Mouse (Mus musculus) hindbrain, embryonic 14.5 days (tissue): ENCODE data around the gene Zfp800. TPM values are rescaled to one million over a fixed set of nuclear protein-coding genes. Genes with fewer than 3 reads are reported as not detected.
A peak's percentile ranks its signal among the peaks of the same experiment; 100 is the strongest.

ENCODE experiments used
- ATAC-seq: fragments of 200-750 bp; cut with Nextera tagmentation; 2 replicates; pipeline ENCODE4 v1.8.0; 2017; ENCODE audit warnings: moderate number of reproducible peaks, mild to moderate bottlenecking, moderate TSS enrichment, moderate library complexity; ENCODE audit not compliant: low FRiP score
- DNase-seq: peaks from one replicate; pipeline ENCODE4 v3.0.0-alpha.2; 2015; ENCODE audit warnings: low spot score
- H3K27ac ChIP-seq: fragments of 300-500 bp; sonication (generic); 2 replicates; pipeline ENCODE4 v1.5.1; 2014; ENCODE audit warnings: mild to moderate bottlenecking, moderate library complexity
- H3K27me3 ChIP-seq: fragments of 300-500 bp; sonication (generic); 2 replicates; pipeline ENCODE4 v1.6.1; 2014; ENCODE audit warnings: mild to moderate bottlenecking, low read length, mixed read lengths; ENCODE audit not compliant: control insufficient read depth, insufficient read depth
- H3K36me3 ChIP-seq: fragments of 300-500 bp; sonication (generic); replicated peaks from 2 replicates; pipeline ENCODE4 v1.6.1; 2014; ENCODE audit not compliant: control insufficient read depth, insufficient read depth
- H3K4me1 ChIP-seq: fragments of 300-500 bp; sonication (generic); replicated peaks from 2 replicates; pipeline ENCODE4 v1.6.1; 2014; ENCODE audit warnings: antibody characterized with exemption, low read length, mixed read lengths; ENCODE audit not compliant: control insufficient read depth, insufficient read depth
- H3K4me2 ChIP-seq: fragments of 300-500 bp; sonication (generic); replicated peaks from 2 replicates; pipeline ENCODE4 v1.6.1; 2014; ENCODE audit warnings: mild to moderate bottlenecking, moderate library complexity
- H3K4me3 ChIP-seq: fragments of 300-500 bp; sonication (generic); replicated peaks from 2 replicates; pipeline ENCODE4 v1.5.1; 2014; ENCODE audit warnings: mild to moderate bottlenecking, low read length
- H3K9ac ChIP-seq: fragments of 300-500 bp; sonication (generic); 2 replicates; pipeline ENCODE4 v1.6.1; 2014
- H3K9me3 ChIP-seq: fragments of 300-500 bp; sonication (generic); 2 replicates; pipeline ENCODE4 v1.6.1; 2016; ENCODE audit warnings: low read length; ENCODE audit not compliant: control insufficient read depth
- WGBS: fragments of 180-500 bp; shearing (Covaris S2); extraction: QIAGEN DNeasy Blood & Tissue Kit; methylation state at CpG from one replicate; pipeline ENCODE4 v1.1.7; 2014; 5-methylcytosine and 5-hydroxymethylcytosine counted together
- polyA plus RNA-seq: library from polyadenylated mRNA; unstranded; fragments of >200 nt; fragmentation: Nextera tagmentation; extraction: Ambion mirVana; gene quantifications from 2 replicates; pipeline ENCODE4 v1.2.1, GENCODE M21; 2014

Gene Zfp800
- polyA plus RNA-seq, 1 experiment from 2014 or later: 23.0 TPM

DNA sequence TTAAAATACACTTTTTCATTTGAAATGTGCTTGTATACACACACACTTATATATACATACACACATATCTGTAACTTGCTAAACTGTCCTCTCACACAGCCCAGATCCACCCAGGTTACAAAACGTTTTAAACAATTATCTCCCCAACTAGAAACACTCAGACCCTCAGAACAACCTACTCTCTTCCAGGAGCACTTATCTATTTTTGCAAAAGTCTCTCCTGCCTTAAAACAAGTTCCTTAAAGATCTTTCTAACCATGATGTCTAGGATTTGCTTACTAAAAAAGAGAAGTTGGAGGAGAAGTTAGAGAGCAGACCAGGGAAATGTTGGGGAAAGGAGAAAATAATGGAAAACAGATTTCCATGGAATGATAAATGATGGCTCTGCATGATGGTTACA, 139.4 kb downstream of the Zfp800 start:
- H3K36me3 ChIP-seq: peaks cover 34% of the 10 kb centered on the region
- H3K4me1 ChIP-seq: peaks cover 10% of the 10 kb centered on the region
- H3K27ac ChIP-seq: no peak overlapping the region
- H3K27me3 ChIP-seq: no peaks in the 10 kb centered on the region
- no peak overlapping the region for H3K4me3 ChIP-seq
- no peak overlapping the region for H3K4me2 ChIP-seq
- WGBS: 66% methylated on average over 1 of the region's 1 CpGs
- H3K9ac ChIP-seq: no peak overlapping the region
- DNase-seq (no peak), ATAC-seq (no peak)
- H3K9me3 ChIP-seq: no peaks in the 10 kb centered on the region

DNA sequence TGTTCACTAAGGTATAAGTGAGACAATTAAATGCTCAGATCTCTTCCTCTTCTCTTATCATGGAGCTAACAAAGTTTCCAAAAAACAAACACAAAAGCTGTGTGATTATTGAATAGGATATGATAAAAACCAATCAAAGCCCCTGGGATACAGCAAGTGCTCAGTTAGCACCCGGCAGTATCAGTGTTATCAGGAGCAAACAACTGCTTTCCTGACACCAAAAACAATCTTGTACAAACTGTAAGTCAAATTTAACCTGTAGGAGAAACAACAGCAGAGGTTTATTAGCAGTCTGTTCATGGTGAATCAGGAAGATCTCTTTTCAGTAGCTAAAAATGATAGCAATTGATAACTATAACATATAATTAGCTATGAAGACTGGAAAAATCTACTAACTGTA, 140.0 kb downstream of the Zfp800 start:
- WGBS: 91% methylated on average over 1 of the region's 1 CpGs
- Histone ChIP-seq H3K27me3 (no peaks in the 10 kb centered on the region), H3K4me3 (no peak overlapping the region), H3K9me3 (no peaks in the 10 kb centered on the region), H3K36me3 (peaks cover 35% of the 10 kb centered on the region), H3K4me1 (peaks cover 10% of the 10 kb centered on the region), H3K4me2 (no peak overlapping the region), H3K27ac (no peak overlapping the region), H3K9ac (no peak overlapping the region)
- no peak for DNase-seq
- ATAC-seq: no peak

DNA sequence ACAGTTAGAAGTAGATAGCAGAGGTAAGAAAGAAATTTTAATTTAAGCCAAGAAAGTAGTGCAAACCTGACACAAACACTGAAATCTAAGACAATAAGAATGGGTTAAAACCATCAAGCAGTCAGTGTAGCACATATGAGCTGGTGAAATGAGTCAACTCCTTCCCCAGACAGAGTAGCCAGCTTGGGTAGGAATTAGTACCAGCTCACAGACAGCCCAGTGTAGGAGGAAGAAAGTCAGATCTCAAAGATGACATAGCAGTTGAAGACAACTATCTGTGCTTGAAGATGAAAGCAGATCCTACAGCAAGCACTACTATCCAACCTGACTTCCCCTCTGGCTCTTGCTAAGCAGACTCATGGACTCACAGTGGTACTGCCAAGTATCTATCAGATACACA, 145.0 kb downstream of the Zfp800 start:
- no peak overlapping the region for H3K9ac ChIP-seq
- H3K4me1 ChIP-seq: no peaks in the 10 kb centered on the region
- ATAC-seq: no peak
- no peak overlapping the region for H3K4me2 ChIP-seq
- H3K27me3 ChIP-seq: no peaks in the 10 kb centered on the region
- H3K4me3 ChIP-seq: no peak overlapping the region
- H3K27ac ChIP-seq: no peak overlapping the region
- H3K9me3 ChIP-seq: no peaks in the 10 kb centered on the region
- H3K36me3 ChIP-seq: peaks cover 41% of the 10 kb centered on the region
- no peak for DNase-seq

DNA sequence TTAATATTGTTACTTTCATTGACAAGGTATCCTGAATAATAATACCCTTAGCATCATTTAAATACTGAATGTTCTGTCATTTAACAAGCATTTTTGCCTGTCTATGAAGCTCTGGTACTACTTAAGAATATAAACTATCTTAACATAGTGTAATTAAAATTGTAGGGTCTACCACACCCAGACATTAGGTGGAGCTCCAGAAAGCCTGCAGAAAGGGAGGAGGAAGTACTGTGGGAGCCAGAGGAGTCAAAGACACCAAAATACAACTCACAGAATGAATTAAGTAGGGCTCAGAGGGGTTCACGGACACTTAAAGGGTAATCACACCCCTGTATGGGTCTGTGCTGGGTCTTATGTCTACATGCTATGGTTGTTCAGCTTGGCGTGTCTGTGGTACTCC, 149.6 kb downstream of the Zfp800 start:
- Histone ChIP-seq H3K4me1 (no peaks in the 10 kb centered on the region), H3K36me3 (peaks cover 33% of the 10 kb centered on the region), H3K9ac (no peak overlapping the region), H3K27ac (no peak overlapping the region), H3K4me3 (no peak overlapping the region), H3K4me2 (no peak overlapping the region), H3K9me3 (no peaks in the 10 kb centered on the region), H3K27me3 (no peaks in the 10 kb centered on the region)
- ATAC-seq (no peak), DNase-seq (no peak)
- 85% methylated on average over 2 of the region's 2 CpGs for WGBS

DNA sequence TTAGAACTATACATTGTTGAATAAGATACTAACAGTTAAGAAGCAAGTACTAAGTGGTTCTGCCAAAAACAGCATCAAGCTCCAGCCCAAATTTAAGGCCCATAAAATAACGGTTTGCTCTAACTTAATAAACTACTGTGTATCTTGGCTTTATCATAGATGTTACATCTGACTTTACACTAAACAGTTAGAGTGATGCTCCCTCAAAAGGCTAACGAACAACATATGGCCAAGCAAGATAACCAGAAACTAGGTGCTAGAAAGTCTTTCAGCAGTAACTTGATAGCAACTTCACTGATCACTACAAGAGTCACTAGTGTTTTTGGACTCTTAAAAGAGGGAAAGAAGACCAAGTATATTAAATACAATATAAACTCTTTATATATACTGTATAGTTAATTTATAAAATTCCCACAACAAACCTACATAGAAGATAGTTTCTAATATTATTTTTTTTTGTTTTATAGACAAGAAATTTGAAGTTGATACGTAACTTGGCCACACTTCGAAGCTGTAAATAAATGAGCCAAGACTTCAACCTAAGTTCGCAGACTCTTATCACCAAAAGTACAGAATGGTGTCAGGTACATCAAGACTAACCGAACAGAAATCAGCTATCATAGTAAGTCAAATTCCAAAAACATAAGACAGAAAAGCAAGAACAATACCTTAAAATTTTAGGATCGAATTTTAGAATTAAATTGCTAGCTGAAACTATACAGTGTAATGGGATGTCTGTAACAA, 165.0 kb downstream of the Zfp800 start:
- Histone ChIP-seq H3K27ac (no peak overlapping the region), H3K9ac (no peak overlapping the region), H3K4me3 (no peak overlapping the region), H3K4me1 (no peaks in the 10 kb centered on the region), H3K9me3 (no peaks in the 10 kb centered on the region), H3K27me3 (no peaks in the 10 kb centered on the region), H3K4me2 (no peak overlapping the region), H3K36me3 (0 out of 2 replicates have a peak, but pooled peaks cover 4% of the 10 kb centered on the region)
- ATAC-seq (no peak), DNase-seq (no peak)
- WGBS: 94% methylated on average over 7 of the region's 7 CpGs

DNA sequence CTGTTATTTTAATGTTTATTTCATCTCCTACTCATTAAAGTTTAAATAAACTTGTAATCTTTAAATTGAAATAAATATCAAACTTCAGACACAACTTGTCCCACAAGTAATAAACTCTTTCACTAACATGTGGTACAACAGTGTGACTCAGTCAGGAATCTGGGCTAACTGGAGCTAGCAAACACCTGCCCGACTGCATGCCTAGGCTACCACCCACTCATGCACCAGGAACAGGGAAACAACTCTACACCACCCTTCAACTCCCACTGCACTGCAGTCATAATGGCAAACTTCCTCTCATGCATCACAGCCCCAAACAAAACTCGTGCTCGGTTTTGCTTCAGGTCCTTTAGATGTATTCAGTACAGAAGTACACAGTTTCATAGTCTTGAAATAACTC, 169.7 kb downstream of the Zfp800 start:
- H3K4me2 ChIP-seq: no peak overlapping the region
- 0 out of 2 replicates have a peak, but pooled peaks cover 4% of the 10 kb centered on the region for H3K36me3 ChIP-seq
- no peak overlapping the region for H3K27ac ChIP-seq
- 91% methylated on average over 3 of the region's 3 CpGs for WGBS
- H3K4me3 ChIP-seq: no peak overlapping the region
- no peak overlapping the region for H3K9ac ChIP-seq
- DNase-seq (no peak), ATAC-seq (no peak)
- H3K9me3 ChIP-seq: no peaks in the 10 kb centered on the region
- no peaks in the 10 kb centered on the region for H3K4me1 ChIP-seq
- no peaks in the 10 kb centered on the region for H3K27me3 ChIP-seq

DNA sequence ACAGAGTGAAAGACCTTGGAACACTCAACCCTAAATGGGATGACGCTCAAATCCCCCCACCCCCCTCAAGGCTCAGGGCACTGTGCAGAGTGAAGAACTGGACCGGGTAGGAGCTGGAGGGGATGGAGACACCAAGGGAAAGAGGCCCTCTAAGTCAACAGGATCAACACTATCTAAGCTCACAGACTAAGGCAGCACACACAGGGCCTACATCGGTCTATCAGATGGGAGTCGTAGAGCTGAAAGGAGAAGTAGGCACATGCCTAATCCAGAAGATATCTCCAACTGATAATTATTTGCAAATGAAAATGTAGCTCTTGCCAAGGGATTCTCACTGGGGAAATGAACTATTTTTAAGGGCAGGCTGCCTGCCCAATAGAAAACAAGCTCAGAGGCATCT, 176.8 kb downstream of the Zfp800 start:
- H3K36me3 ChIP-seq: no peaks in the 10 kb centered on the region
- no peaks in the 10 kb centered on the region for H3K4me1 ChIP-seq
- H3K27ac ChIP-seq: no peak overlapping the region
- DNase-seq: no peak
- H3K27me3 ChIP-seq: no peaks in the 10 kb centered on the region
- no peak overlapping the region for H3K4me2 ChIP-seq
- no peak for ATAC-seq
- H3K9ac ChIP-seq: no peak overlapping the region
- 95% methylated on average over 4 of the region's 4 CpGs for WGBS
- no peaks in the 10 kb centered on the region for H3K9me3 ChIP-seq
- H3K4me3 ChIP-seq: no peak overlapping the region

DNA sequence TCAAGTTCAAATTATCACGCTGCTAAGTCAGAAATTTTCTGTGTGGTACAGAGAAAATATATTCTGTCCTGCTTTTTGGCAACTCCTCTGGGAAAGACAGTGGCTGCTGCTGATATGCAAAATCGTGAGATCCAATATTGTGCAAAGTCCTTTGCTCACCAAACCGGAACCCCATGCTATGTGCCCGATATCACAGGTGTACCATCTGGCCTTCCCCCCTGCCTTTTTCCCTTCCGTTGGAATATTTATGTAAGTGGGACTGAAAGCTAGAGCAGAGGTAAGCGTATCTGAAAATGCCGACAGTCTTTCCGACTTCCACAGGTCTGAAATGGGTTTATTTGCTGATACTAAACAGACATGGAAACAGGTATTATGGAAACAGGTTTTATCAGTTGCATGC, 179.4 kb downstream of the Zfp800 start:
- Histone ChIP-seq H3K4me1 (no peaks in the 10 kb centered on the region), H3K36me3 (no peaks in the 10 kb centered on the region), H3K9me3 (no peaks in the 10 kb centered on the region), H3K4me2 (no peak overlapping the region), H3K27me3 (no peaks in the 10 kb centered on the region), H3K9ac (no peak overlapping the region), H3K4me3 (no peak overlapping the region), H3K27ac (no peak overlapping the region)
- WGBS: 82% methylated on average over 8 of the region's 8 CpGs
- DNase-seq: no peak
- no peak for ATAC-seq

DNA sequence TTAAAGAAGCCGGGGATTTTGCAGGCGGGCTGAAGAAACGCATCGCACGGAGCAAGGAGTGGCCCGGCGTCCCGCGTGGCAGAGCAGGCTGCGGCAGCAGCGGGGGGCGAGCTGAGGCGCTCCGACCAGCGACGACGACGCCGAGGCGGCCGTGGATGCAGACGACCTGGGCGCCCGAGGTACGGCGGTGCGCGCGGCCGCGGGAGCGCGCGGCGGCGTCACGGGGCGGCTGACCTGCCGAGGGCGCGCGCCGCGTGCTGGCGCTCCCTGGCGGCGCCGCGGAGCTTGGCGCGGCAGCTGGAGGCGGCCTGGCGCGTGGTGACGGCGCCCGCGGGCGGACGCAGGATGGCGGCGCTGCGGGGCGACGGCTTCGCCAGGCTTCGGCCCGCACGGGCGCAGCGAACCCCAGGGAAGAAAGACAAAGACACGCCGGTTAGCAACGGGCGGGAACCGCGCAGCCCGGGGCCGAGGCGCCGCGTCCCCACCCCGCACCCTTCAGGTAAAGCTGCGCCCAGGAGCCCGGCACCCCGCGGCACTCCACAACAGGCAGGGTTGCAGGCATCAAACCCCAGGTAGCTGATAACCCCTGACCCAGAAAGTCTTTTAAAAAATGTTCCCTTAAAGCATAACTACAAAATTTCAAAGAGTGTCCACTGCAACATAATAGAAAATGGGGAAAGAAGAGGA, 182.4 kb downstream of the Zfp800 start:
- Histone ChIP-seq H3K4me1 (no peaks in the 10 kb centered on the region), H3K36me3 (no peaks in the 10 kb centered on the region), H3K4me3 (peak overlapping the region; percentile 64), H3K27ac (peak overlapping the region; percentile 90), H3K27me3 (no peaks in the 10 kb centered on the region), H3K4me2 (peak overlapping the region; percentile 70), H3K9ac (peak overlapping the region; percentile 84), H3K9me3 (no peaks in the 10 kb centered on the region)
- peak; percentile 93 for ATAC-seq
- DNase-seq: peak; percentile 80
- WGBS: under 1% methylated on average over 75 of the region's 87 CpGs
